Mouse (Mus musculus) gastrocnemius, adult 8-10 months (tissue): ENCODE measurements around the gene Prn. TPM values are rescaled to one million over a fixed set of nuclear protein-coding genes. Genes with fewer than 3 reads are reported as not detected.

ENCODE experiments used
- DNase-seq, 2 experiments: peaks; one replicate each; pipeline ENCODE4 v3.0.0; 2022; ENCODE audit warnings: low spot score in 2 of 2
- total RNA-seq, 4 experiments: library from RNA; stranded (reverse); gene quantifications; 2 replicates each; pipeline ENCODE4 v1.2.4; 2022

Gene Prn
- total RNA-seq, 4 experiments from 2014 or later: not detected

GRCm38 (mm10) chr2:131948916-131949639 is 39.3 kb downstream of the Prn start:
- no peak for DNase-seq

DNA sequence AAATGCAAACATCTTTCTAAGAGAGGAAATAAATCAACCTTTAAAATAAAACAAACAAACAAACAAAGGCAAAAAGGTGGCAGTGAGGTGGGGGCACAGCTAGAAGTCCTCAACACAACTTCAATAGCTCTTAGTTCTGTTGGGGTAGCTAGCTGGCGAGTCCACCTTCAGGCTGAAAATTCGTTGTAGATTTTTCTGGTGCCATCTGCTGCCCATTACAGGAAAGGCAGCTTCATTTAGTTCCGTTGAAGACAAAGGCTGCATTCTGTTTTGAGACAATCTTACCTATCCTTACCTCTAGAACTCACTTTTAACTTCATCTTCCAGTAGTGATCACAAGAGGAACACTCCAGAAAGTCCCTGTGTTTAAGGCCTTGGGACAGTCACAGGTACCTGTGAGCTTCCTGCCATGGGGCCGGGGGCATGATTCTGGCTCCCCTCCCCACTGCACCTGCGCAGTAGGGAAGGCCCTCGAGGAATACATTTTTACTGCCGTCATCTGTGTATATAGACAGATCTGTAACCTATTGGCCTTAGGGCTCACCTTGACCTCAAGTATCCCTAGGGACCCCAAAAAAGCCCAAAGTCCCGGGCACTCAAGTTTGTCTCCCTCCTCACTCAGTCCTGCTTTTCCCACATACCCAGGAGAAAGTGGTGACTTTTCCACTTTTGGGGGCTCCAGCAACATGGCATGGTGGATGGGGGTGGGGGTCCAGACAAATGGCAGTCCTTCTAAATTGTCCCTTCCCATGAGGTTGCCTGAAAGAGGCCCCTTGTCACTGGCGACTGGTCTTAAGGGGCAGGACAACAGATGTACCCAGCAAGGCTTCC is 40.2 kb downstream of the Prn start:
- DNase-seq: no peak

DNA sequence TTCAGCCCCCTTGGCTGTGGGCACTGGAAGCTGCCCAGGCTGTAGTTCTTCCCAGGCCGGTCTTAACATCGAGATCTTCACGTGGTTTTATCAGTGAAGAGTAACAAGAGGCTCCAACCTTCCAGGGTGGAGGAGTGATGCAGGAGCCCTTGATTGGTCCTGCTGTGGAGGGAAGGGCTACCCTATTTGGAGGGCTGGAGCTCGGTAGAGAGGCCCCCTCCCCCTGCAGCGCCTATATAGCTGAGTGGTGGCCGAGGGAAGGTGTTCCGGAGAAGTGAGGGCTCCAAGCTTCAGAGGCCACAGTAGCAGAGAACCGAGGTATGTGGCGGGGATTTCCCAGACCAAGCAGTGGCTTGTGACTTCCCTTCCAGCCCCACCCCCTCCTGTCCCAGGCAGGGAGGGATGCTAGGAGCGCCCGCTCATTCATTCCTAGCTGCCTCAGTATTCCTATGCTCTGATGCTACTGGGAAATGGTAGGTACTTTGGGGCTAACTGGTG is 40.9 kb downstream of the Prn start, which contains the start of gene Prnd:
Prnd (plus strand) TSS at position 264 of the 498 bp plus-strand sequence.
- no peak for DNase-seq

DNA sequence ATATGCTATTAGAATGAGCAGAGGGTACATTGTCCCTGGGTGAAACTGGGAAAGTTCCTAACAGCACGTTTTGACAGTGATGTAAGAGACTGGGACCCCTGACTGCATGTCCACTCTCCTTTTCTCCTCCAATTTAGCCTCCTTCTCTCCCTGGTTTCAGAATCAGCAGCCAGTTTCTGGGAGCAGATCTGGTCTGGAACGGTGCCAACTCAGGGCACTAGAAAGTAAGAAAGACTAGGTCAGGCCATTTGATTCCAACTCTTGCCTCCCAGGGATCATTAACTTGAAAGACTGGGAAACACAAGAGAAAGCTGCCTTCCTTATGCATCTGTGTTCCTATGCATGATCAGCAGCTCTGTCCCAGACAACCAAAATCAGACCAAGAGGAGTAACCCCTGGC is 42.7 kb downstream of the Prn start:
- no peak for DNase-seq

GRCm38 (mm10) chr2:131952961-131953538 is 43.3 kb downstream of the Prn start:
- no peak for DNase-seq

DNA sequence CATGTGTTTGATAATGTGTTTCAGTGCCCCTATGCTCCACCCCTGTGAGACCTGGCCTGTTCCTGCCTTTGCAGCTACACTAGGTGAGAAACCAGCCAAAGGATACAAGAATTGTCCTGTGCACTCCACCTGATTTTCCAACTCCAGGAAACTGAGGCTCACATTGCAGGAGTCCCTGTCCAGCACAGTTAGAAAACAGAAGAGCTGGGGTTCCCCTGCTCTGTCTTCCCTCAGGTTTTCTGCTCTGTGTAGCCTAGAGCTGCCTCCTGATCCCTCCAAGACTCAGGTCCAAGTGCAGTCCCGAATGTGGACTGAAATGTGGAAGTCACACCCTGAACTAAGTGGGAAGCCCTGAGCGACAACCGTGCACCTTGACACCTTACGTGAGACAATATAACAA is 44.0 kb downstream of the Prn start:
- DNase-seq: no peak

- DNase-seq: no peak
Measured at GRCm38 (mm10) chr2:131954835-131955234, 45.1 kb downstream of the Prn start.

- DNase-seq: no peak
Measured at GRCm38 (mm10) chr2:131955264-131955663, 45.5 kb downstream of the Prn start.

DNA sequence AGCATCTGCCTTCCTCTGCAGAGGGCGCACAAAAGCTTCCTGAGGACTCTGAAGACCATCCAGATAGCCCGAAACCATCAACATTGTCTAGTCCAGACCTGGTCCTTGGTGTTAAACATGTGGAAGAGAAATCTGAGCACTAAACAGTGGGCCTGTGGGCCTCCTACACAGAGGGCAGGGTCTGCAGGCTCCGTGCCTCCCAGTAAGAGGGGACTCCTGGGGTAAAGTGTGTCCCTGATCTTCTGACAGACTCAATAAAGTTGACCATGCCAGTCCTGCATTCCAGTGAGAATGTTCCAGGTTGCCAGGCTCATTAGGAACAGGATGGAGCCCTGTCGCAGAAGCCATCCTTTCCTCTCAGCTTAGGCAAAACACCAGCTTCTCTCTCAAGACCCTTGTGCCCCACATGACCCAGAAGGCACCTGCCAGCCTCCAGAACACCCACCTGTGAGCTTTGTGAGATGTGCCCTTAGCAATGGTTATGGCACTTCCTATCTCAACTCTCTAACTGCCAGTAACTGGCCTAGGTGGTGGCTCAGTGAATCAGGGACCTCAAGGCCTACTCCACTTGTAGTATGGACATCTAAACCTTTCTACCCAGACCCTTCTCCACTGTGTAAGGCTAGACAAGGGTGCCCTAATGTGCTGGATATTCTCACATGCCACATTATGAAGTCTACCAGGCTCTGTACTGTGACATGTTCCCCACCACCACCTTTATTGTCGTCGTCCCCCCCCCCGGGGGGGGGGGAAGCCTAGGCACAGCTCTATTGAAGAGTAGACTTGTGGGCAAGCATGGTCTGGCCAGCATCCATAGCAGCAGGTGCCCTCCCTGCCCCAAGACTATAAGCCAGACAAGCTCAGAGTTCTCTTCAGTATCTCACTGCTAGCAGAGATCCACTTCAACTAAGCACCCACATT is 46.8 kb downstream of the Prn start:
- no peak for DNase-seq

DNA sequence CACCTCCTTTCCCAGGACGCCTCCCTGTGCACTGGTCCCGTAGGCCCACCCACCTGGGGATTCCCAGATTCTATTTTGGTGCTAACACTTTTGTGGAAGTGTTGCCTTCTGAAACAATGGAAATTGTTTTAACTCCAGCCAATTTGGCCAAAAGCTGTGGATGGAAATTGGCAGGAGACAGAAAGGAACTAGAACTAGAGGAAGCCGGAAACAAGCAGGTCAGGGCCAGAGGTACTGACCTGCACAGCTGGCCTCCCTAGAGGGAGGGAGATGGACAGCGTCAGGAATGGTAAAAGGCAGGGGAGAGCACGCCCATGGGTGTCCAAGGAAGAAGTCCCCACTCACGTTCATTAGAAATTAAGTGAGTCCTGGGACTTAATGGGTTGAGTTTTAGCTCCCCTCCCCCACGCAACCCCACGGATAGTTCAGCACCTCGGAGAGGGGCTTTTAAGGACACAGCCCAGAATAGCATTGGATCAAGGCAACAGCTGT is 48.0 kb downstream of the Prn start:
- DNase-seq: no peak

DNA sequence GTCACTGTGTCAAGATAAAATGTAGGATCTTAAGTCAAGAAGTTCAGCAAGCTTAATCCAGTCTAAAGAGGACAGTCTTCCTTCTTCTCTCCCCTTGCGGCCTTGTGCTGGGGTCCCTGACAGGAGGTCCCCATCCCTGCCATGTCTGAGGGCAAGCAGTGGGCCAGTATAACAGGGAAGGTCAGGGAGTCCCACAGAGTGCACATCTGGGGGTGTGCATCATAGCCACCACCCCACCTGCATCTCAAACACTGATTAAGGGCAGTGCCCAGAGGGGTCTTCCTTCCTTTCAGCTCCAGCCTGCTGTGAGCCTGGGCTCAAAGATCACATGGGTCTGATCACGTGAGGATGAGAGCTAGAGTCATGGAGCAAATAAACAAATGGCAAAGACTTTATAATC is 51.9 kb downstream of the Prn start:
- no peak for DNase-seq

DNA sequence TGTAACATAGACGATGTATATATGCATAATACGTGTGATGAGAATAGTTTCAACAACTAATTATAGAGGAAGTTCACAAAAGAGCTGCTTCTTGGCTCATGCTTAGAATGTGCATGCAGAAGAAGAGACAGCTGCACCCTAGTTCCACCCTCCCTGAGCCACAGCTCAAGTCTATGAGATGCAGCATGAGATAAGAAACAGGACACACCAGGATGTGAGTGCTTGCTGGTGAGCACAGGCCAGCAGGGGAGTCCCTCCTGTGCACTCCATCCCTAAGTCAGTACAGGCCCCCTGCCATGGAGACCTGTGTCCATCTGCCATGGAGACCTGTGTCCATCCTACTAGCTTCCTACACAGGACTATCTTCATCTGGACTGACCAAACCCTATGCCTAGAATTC is 60.8 kb downstream of the Prn start:
- DNase-seq: no peak

GRCm38 (mm10) chr2:131971098-131971497 is 61.3 kb downstream of the Prn start:
- no peak for DNase-seq

- DNase-seq: no peak
Measured at GRCm38 (mm10) chr2:131976663-131977062, 66.9 kb downstream of the Prn start.

- no peak for DNase-seq
Measured at GRCm38 (mm10) chr2:131980866-131981265, 71.1 kb downstream of the Prn start.

- DNase-seq: peak in 1 of 2 experiments; percentile 20
Measured at GRCm38 (mm10) chr2:131982546-131983196, 72.9 kb downstream of the Prn start.

DNA sequence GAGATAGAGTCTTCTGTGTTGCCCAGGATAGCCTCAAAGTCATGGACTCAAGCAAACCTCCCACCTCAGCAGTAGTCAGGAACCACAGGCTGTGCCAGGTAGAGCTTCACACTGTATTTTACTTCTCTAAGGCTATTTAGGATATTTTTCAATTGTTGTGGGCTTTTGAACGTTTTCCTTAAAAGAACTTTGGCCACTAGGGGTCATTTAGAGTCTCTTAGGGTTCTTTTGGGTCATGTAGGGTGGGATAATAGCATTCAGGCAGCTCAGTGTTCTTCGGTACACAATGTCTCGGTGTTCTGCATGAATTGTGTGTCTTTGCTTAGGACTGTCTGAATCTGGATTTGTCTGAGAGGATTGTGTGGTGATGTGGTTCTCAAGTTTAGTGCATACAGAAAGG is 78.2 kb downstream of the Prn start:
- peak in 1 of 2 experiments; percentile 0 for DNase-seq

- peak in 1 of 2 experiments; percentile 1 for DNase-seq
Measured at GRCm38 (mm10) chr2:131988550-131988949, 78.8 kb downstream of the Prn start.

GRCm38 (mm10) chr2:131992487-131992886 is 82.7 kb downstream of the Prn start:
- DNase-seq: no peak

DNA sequence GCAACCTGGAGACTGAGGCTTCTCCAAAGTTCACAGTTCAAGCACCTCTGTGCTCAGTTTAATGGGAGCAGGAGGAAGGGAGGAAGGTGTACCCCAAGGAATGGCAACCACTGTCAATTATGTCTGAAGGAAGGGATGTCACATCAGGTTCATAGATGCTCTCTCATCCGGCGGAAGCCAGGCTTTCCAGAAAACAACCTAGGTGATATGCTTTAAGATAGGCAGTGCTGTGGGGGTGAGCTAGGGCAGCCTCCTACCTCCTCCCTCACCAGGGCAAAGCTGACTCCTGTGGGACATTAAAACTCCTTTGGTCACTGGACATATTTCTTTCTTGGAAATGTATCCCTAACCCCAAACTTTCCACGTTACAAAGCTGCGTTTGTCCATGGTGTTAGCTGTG is 83.4 kb downstream of the Prn start:
- no peak for DNase-seq
